In genomic region chr8:122181991-122182390, GRCm38 (mm10) we compare ENCODE assay signal across 8 mouse cellular contexts.
DNase-seq lines count a peak whose midpoint lies in the region.

No protein-coding gene starts in this region.

- DNase-seq in cerebellum, postnatal 10 days = peak; percentile 56 to 64
- DNase-seq in cerebellum, postnatal 4 days (ENCODE audit: low spot score in 2 of 2) = no peak
- DNase-seq in testis, postnatal 10 days (ENCODE audit: low spot score) = peak; percentile 57
- DNase-seq in testis, postnatal 14 days (ENCODE audit: low spot score) = no peak
- DNase-seq in heart, postnatal 14 days = peak; percentile 45 to 48
- peak; percentile 35 for DNase-seq in yolk sac, embryonic 10.5 days (ENCODE audit: low spot score)
- no peak for DNase-seq in layer of hippocampus, adult 9-11 months
- DNase-seq in embryo, embryonic 11 days = no peak

- intact Hi-C loops in heart, postnatal 14 days (cut with DNase I) = loop anchor here (5.0 kb wide), 1 partner anchor 45 kb away; no protein-coding TSS in a partner anchor

Comparison
In these comparisons a context has a peak if more than half of its experiments do, and no peak if none do; other contexts are left out.
1. DNase-seq: peak in cerebellum, postnatal 10 days (2 of 2), testis, postnatal 10 days (single experiment), heart, postnatal 14 days (2 of 2) and yolk sac, embryonic 10.5 days (single experiment); none in cerebellum, postnatal 4 days (0 of 2), testis, postnatal 14 days (single experiment), layer of hippocampus, adult 9-11 months (single experiment) and embryo, embryonic 11 days (single experiment).